22 mouse cellular contexts compared by ENCODE assay signal in genomic region chr2:167555766-167556165, GRCm38 (mm10). TPM values are rescaled to one million over a fixed set of nuclear protein-coding genes. Genes with fewer than 3 reads are reported as not detected.
DNase-seq lines count a peak whose midpoint lies in the region; ATAC-seq and TF ChIP-seq lines count a peak whose summit lies in the region.
"Had no signal": no experiment of that assay in that cellular context is flagged by ENCODE, and none has a peak within 500 bp of the region (broad histone marks: within the 10 kb centered on the region; RNA-seq: fewer than 3 reads in every experiment).

No protein-coding gene starts in this region.

- no peak overlapping the region for H3K4me2 ChIP-seq in forebrain, embryonic 15.5 days (replicated peaks)
- H3K4me2 ChIP-seq in stomach, postnatal 0 days (replicated peaks; ENCODE audit: low read depth): no peak overlapping the region
- H3K4me2 ChIP-seq: embryonic facial prominence, embryonic 15.5 days; hindbrain, embryonic 14.5 days; stomach, embryonic 15.5 days had no signal

- no peaks in the 10 kb centered on the region for H3K36me3 ChIP-seq in forebrain, embryonic 15.5 days
- H3K36me3 ChIP-seq in stomach, postnatal 0 days (ENCODE audit: control insufficient read depth, insufficient read depth, low read length): no peaks in the 10 kb centered on the region
- H3K36me3 ChIP-seq: embryonic facial prominence, embryonic 15.5 days; G1E; midbrain, embryonic 10.5 days; stomach, embryonic 15.5 days had no signal

- TF ChIP-seq CTCF in stomach, postnatal 0 days (IDR thresholded peaks at IDR 0.05; ENCODE audit: low read depth): no peak

- TF ChIP-seq EP300 in stomach, postnatal 0 days (optimal IDR thresholded peaks at IDR 0.05): no peak

- peaks cover 9% of the 10 kb centered on the region; the same call in 1 of the 2 replicates for H3K27me3 ChIP-seq in forebrain, embryonic 15.5 days
- H3K27me3 ChIP-seq in stomach, postnatal 0 days (ENCODE audit: control insufficient read depth, insufficient read depth, low read length): no peaks in the 10 kb centered on the region
- H3K27me3 ChIP-seq: embryonic facial prominence, embryonic 15.5 days; Patski; stomach, embryonic 15.5 days had no signal

- H3K9ac ChIP-seq in forebrain, embryonic 15.5 days (replicated peaks): no peak overlapping the region
- H3K9ac ChIP-seq in stomach, postnatal 0 days (ENCODE audit: low read length): no peak overlapping the region
- H3K9ac ChIP-seq: embryonic facial prominence, embryonic 15.5 days; hindbrain, embryonic 14.5 days; stomach, embryonic 15.5 days had no signal

- WGBS in forebrain, embryonic 15.5 days: 95% methylated on average over 5 of the region's 5 CpGs
- 85% methylated on average over 5 of the region's 5 CpGs for WGBS in stomach, postnatal 0 days

- no peak overlapping the region for H3K27ac ChIP-seq in forebrain, embryonic 15.5 days (replicated peaks)
- H3K27ac ChIP-seq in stomach, postnatal 0 days (replicated peaks): no peak overlapping the region
- H3K27ac ChIP-seq: embryonic facial prominence, embryonic 15.5 days; hindbrain, embryonic 14.5 days; macrophage; midbrain, embryonic 10.5 days; stomach, embryonic 15.5 days had no signal

- no peaks in the 10 kb centered on the region for H3K9me3 ChIP-seq in forebrain, embryonic 15.5 days
- H3K9me3 ChIP-seq in stomach, postnatal 0 days (ENCODE audit: control insufficient read depth, low read length): no peaks in the 10 kb centered on the region
- H3K9me3 ChIP-seq: embryonic facial prominence, embryonic 15.5 days; G1E; midbrain, embryonic 10.5 days; stomach, embryonic 15.5 days had no signal

- DNase-seq in spleen, postnatal 36 days (ENCODE audit: low spot score in 2 of 2): peak; percentile 34 to 40
- DNase-seq in spleen, adult 12 weeks (ENCODE audit: low spot score): no peak
- DNase-seq in induced T-regulatory cell, adult 2 months (ENCODE audit: low read depth): peak; percentile 45
- DNase-seq in thymus, postnatal 0 days (ENCODE audit: low spot score): peak; percentile 69
- DNase-seq in stomach, postnatal 0 days (ENCODE audit: low spot score): no peak
- DNase-seq: adrenal gland, adult 8-10 months; cerebellum, adult 8-10 months; cerebellum, postnatal 36 days; kidney, adult 2 months; kidney, postnatal 10 days; right cerebral cortex, adult 18-20 months had no signal

- no peak overlapping the region for H3K4me3 ChIP-seq in forebrain, embryonic 15.5 days
- no peak overlapping the region for H3K4me3 ChIP-seq in stomach, postnatal 0 days (ENCODE audit: low read depth, low read length)
- H3K4me3 ChIP-seq: embryonic facial prominence, embryonic 15.5 days; midbrain, embryonic 10.5 days; stomach, embryonic 15.5 days had no signal

- no peak for ATAC-seq in forebrain, embryonic 15.5 days (replicated peaks)
- no peak for ATAC-seq in stomach, postnatal 0 days (ENCODE audit: low FRiP score, low TSS enrichment)
- no peak for ATAC-seq in megakaryocyte progenitor cell, adult 5-6 weeks (replicated peaks; ENCODE audit: poor library complexity)
- ATAC-seq: forebrain, embryonic 14.5 days; midbrain, embryonic 16.5 days; Patski had no signal

- H3K4me1 ChIP-seq in forebrain, embryonic 15.5 days: 0 out of 2 replicates have a peak, but pooled peaks cover 8% of the 10 kb centered on the region
- H3K4me1 ChIP-seq in stomach, postnatal 0 days (replicated peaks; ENCODE audit: control insufficient read depth, insufficient read depth): 0 out of 2 replicates have a peak, but pooled peaks cover 3% of the 10 kb centered on the region

RNA-seq across cellular contexts. Expression of gene Snai1, which starts 17.8 kb away (rescaled TPM):
- polyA plus RNA-seq in thymus, postnatal 0 days (2015; fragmentation: Nextera tagmentation; extraction: Ambion mirVana): 2.6 and 3.6 TPM in 2 replicates
- 2.1 and 2.7 TPM in 2 replicates for polyA plus RNA-seq in forebrain, embryonic 15.5 days (2015; fragmentation: Nextera tagmentation; extraction: Ambion mirVana)
- polyA plus RNA-seq in stomach, postnatal 0 days (2015; fragmentation: Nextera tagmentation; extraction: Ambion mirVana): 6.9 and 8.3 TPM in 2 replicates
- not detected in 2 replicates for total RNA-seq in megakaryocyte progenitor cell, adult 5-6 weeks (2015)
- 0.33 and 0.44 TPM in 2 replicates for total RNA-seq in megakaryocyte progenitor cell, adult 5-6 weeks (2017)
- total RNA-seq: G1E had no signal
- polyA plus RNA-seq: G1E, macrophage had no signal

Comparison
In these comparisons a context has a peak if more than half of its experiments do, and no peak if none do; other contexts are left out.
1. DNase-seq: peak in spleen, postnatal 36 days (2 of 2), induced T-regulatory cell, adult 2 months (single experiment) and thymus, postnatal 0 days (single experiment); none in spleen, adult 12 weeks (single experiment) and stomach, postnatal 0 days (single experiment).